Mouse (Mus musculus) ES-E14 (cell line): Measurements from ENCODE around the gene Acvr1c. TPM values are rescaled to one million over a fixed set of nuclear protein-coding genes. Genes with fewer than 3 reads are reported as not detected.

Experiments used
- DNase-seq: peaks from one replicate; pipeline ENCODE4 v3.0.0-alpha.2; 2013; ENCODE audit warnings: low read depth, low spot score
- H3K27ac ChIP-seq: 2 replicates; pipeline ENCODE4 v1.5.1; 2012; ENCODE audit warnings: low read depth, mild to moderate bottlenecking, low read length, moderate library complexity, mixed read lengths; ENCODE audit not compliant: poor library complexity, insufficient read depth, severe bottlenecking
- H3K36me3 ChIP-seq: 2 replicates; pipeline ENCODE4 v1.6.1; 2012; ENCODE audit warnings: mild to moderate bottlenecking, low read length, moderate library complexity, mixed read lengths; ENCODE audit not compliant: control insufficient read depth, poor library complexity, insufficient read depth, severe bottlenecking
- H3K4me1 ChIP-seq, 2 experiments: fragments of 150-350 bp in 1 of 2; sonication (generic) in 1 of 2; 2 replicates each; pipeline ENCODE4 v1.6.1; 2012; ENCODE audit warnings: low read length in 2 of 2, mild to moderate bottlenecking in 1 of 2, mixed read lengths in 1 of 2; ENCODE audit not compliant: control insufficient read depth in 2 of 2, insufficient read depth in 2 of 2, poor library complexity in 1 of 2
- H3K4me3 ChIP-seq, 2 experiments: fragments of 150-350 bp in 1 of 2; sonication (generic) in 1 of 2; 2 replicates each; pipeline ENCODE4 v1.5.1; 2012; ENCODE audit warnings: low read length in 2 of 2, low read depth in 1 of 2, mild to moderate bottlenecking in 1 of 2, mixed read lengths in 1 of 2; ENCODE audit not compliant: insufficient read depth in 1 of 2, poor library complexity in 1 of 2, severe bottlenecking in 1 of 2
- H3K9ac ChIP-seq: 2 replicates; pipeline ENCODE4 v1.6.1; 2012; ENCODE audit warnings: low read depth, mild to moderate bottlenecking, low read length, mixed read lengths; ENCODE audit not compliant: poor library complexity, insufficient read depth, severe bottlenecking
- H3K9me3 ChIP-seq: fragments of 150-350 bp; sonication (generic); 2 replicates; pipeline ENCODE4 v1.6.1; 2012; ENCODE audit warnings: low read depth, mild to moderate bottlenecking, low read length; ENCODE audit not compliant: control insufficient read depth, insufficient read depth
- CHD2 ChIP-seq: IDR thresholded peaks from 2 replicates; pipeline ENCODE4 v1.6.1; 2014; ENCODE audit warnings: mild to moderate bottlenecking, low read depth, low read length, inconsistent platforms
- HCFC1 ChIP-seq: IDR thresholded peaks from 2 replicates; pipeline ENCODE4 v1.6.1; 2012; ENCODE audit warnings: low read length, inconsistent platforms, borderline replicate concordance; ENCODE audit not compliant: insufficient read depth
- MAFK ChIP-seq: IDR thresholded peaks from 2 replicates; pipeline ENCODE4 v1.6.1; 2014; ENCODE audit warnings: mild to moderate bottlenecking, low read depth, low read length, inconsistent platforms; ENCODE audit not compliant: insufficient read depth
- ZC3H11A ChIP-seq: IDR thresholded peaks from 2 replicates; pipeline ENCODE4 v1.6.1; 2012; ENCODE audit warnings: low read depth, mild to moderate bottlenecking, inconsistent platforms, low read length, borderline replicate concordance
- ZNF384 ChIP-seq: IDR thresholded peaks from 2 replicates; pipeline ENCODE4 v1.6.1; 2012; ENCODE audit warnings: low read depth, low read length, inconsistent platforms
- in situ Hi-C, 2 experiments: fragments of 600-800 bp; cut with MboI; formaldehyde crosslinking; loops; one replicate each; pipeline ENCODE4 v1.15.1; 2025; ENCODE audit warnings: low sequenced_read_pairs in 2 of 2, inconsistent platforms in 1 of 2; ENCODE audit not compliant: unreplicated experiment in 2 of 2
- total RNA-seq: library from RNA; depleted of rRNA; stranded (reverse); fragments of 300-350 nt; gene quantifications from 2 replicates; pipeline ENCODE4 v1.2.3, GENCODE M21; 2012

Acvr1c gene
- total RNA-seq, 1 experiment: not detected

GRCm38 (mm10) chr2:58329589-58329988, 28.1 kb downstream of the Acvr1c start:
- no peak overlapping the region for H3K4me3 ChIP-seq
- in situ Hi-C loops: no loop called here
- H3K9ac ChIP-seq: no peak overlapping the region
- no peaks in the 10 kb centered on the region for H3K4me1 ChIP-seq
- no peak for DNase-seq
- H3K27ac ChIP-seq: no peak overlapping the region
- no peaks in the 10 kb centered on the region; the same call in 1 of the 2 replicates for H3K36me3 ChIP-seq
- peak; percentile 71 for TF ChIP-seq MAFK
- TF ChIP-seq HCFC1: no peak
- no peaks in the 10 kb centered on the region for H3K9me3 ChIP-seq

- peak; percentile 16 for DNase-seq
- TF ChIP-seq CHD2 (no peak), ZNF384 (no peak), ZC3H11A (peak; percentile 43; the same call in 1 of the 2 replicates), MAFK (no peak)
- Histone ChIP-seq H3K9ac (no peak overlapping the region), H3K4me1 (no peaks in the 10 kb centered on the region), H3K27ac (no peak overlapping the region), H3K4me3 (peak overlapping the region in 1 of 2 experiments; percentile 39; a peak in 1 of 4 replicates), H3K9me3 (no peaks in the 10 kb centered on the region), H3K36me3 (no peaks in the 10 kb centered on the region; the same call in 1 of the 2 replicates)
- in situ Hi-C loops: no loop called here
Measured at GRCm38 (mm10) chr2:58324118-58324901, 33.4 kb downstream of the Acvr1c start.

- H3K4me3 ChIP-seq: no peak overlapping the region
- no peak overlapping the region for H3K9ac ChIP-seq
- H3K9me3 ChIP-seq: no peaks in the 10 kb centered on the region
- H3K36me3 ChIP-seq: no peaks in the 10 kb centered on the region; the same call in 1 of the 2 replicates
- DNase-seq: no peak
- no peak overlapping the region for H3K27ac ChIP-seq
- in situ Hi-C loops: no loop called here
- TF ChIP-seq HCFC1 (no peak), ZC3H11A (no peak), CHD2 (no peak), MAFK (no peak), ZNF384 (no peak)
- no peaks in the 10 kb centered on the region for H3K4me1 ChIP-seq
Measured at GRCm38 (mm10) chr2:58323274-58323673, 34.4 kb downstream of the Acvr1c start.

- DNase-seq: no peak
- TF ChIP-seq ZNF384: no peak
- TF ChIP-seq HCFC1: no peak
- TF ChIP-seq MAFK: no peak
- no peak for TF ChIP-seq ZC3H11A
- no peak for TF ChIP-seq CHD2
- H3K9me3 ChIP-seq: no peaks in the 10 kb centered on the region
- no peak overlapping the region for H3K4me3 ChIP-seq
- H3K27ac ChIP-seq: no peak overlapping the region
- no peaks in the 10 kb centered on the region for H3K36me3 ChIP-seq
- no peak overlapping the region for H3K9ac ChIP-seq
- in situ Hi-C loops: no loop called here
- H3K4me1 ChIP-seq: no peaks in the 10 kb centered on the region
Measured at GRCm38 (mm10) chr2:58316186-58316585, 41.5 kb downstream of the Acvr1c start.
